ENCODE assay signal across 8 mouse cellular contexts in the genomic region with DNA sequence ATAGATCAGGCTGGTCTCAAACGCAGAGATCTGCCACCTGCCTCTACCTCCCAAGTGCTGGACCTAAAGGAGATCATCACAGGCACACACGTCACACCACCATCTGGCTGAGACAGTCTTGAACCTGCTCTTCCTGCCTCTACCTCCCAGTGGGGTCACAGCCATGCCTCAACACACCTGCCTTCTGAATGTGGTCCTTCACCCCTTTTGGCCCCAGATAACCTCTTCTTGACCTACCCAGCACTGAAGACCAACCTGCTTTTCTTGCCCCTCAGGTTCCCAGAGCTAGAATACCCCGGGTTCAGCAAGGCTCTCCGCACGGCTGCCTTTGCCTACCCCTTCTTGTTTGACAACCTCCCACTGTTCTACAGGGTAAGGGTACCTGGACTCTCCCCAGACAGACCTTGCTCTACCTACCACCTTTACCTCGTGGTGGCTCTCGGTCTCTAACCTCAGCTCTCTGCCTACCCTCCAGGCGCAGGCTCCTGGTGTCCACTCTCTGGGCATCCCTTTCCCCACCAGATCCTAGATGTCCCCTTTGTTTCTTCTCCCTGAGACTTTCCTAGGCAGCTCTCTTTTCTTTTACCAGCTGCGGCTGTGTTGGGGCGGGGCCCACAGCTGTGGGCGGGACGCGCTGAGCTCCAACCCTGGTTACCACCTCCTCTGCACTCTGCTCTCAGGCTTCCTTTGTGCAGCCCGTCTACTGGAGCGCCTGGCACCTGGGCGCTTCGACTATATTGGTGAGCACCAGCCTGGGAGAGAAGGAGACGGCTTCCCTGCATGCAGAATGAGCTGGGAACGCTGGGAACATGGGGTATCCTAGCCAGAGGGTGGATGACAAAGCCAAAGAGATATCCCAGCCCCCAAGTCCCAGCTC. TPM values are rescaled to one million over a fixed set of nuclear protein-coding genes. Genes with fewer than 3 reads are reported as not detected.
DNase-seq lines count a peak whose midpoint lies in the region; ATAC-seq and TF ChIP-seq lines count a peak whose summit lies in the region.
"Not testable (repeated sequence)": the region's sequence is repeated elsewhere in the genome, so short reads cannot be mapped to it uniquely, and the experiment has no call there.
"Had no signal": no experiment of that assay in that cellular context is flagged by ENCODE, and none has a peak within 500 bp of the region (broad histone marks: within the 10 kb centered on the region; RNA-seq: fewer than 3 reads in every experiment).

No protein-coding gene starts in this region.

- not testable (repeated sequence) for H3K27me3 ChIP-seq in embryonic facial prominence, embryonic 13.5 days; heart, embryonic 14.5 days (ENCODE audit: control insufficient read depth, insufficient read depth, low read length); liver, adult 2 months (ENCODE audit: control insufficient read depth, insufficient read depth, low read length); midbrain, embryonic 10.5 days (ENCODE audit: low read depth, poor library complexity, severe bottlenecking)

- H3K4me1 ChIP-seq in embryonic facial prominence, embryonic 13.5 days; heart, embryonic 14.5 days (ENCODE audit: control insufficient read depth in 2 of 2, insufficient read depth in 2 of 2, low read length in 2 of 2); liver, adult 2 months (ENCODE audit: control insufficient read depth, insufficient read depth, low read length): not testable (repeated sequence)
- peaks cover 12% of the 10 kb centered on the region for H3K4me1 ChIP-seq in midbrain, embryonic 10.5 days

- TF ChIP-seq POLR2A in liver, adult 2 months (IDR thresholded peaks at IDR 0.05; ENCODE audit: extremely low read depth, insufficient read depth, low read length), result not testable (repeated sequence)

- not testable (repeated sequence) for H3K36me3 ChIP-seq in embryonic facial prominence, embryonic 13.5 days; heart, embryonic 14.5 days (ENCODE audit: control insufficient read depth, insufficient read depth, low read length); liver, adult 2 months (ENCODE audit: control insufficient read depth, insufficient read depth, low read length); midbrain, embryonic 10.5 days

- H3K79me2 ChIP-seq in liver, adult 2 months (ENCODE audit: control insufficient read depth, insufficient read depth, low read length), result not testable (repeated sequence)

- peak; percentile 88 for ATAC-seq in embryonic facial prominence, embryonic 13.5 days (ENCODE audit: insufficient number of reproducible peaks, insufficient read depth, low FRiP score, low TSS enrichment, low read depth)
- peak; percentile 68; the same call in 1 of the 2 replicates for ATAC-seq in heart, embryonic 14.5 days (ENCODE audit: insufficient number of reproducible peaks, insufficient read depth, low FRiP score, low read depth)

- peak overlapping the region; percentile 30 for H3K4me3 ChIP-seq in embryonic facial prominence, embryonic 13.5 days
- not testable (repeated sequence) for H3K4me3 ChIP-seq in heart, embryonic 14.5 days (ENCODE audit: control insufficient read depth in 1 of 2, insufficient read depth in 1 of 2, low read depth in 1 of 2, low read length in 2 of 2); liver, adult 2 months (ENCODE audit: insufficient read depth, low read depth, low read length)
- H3K4me3 ChIP-seq in midbrain, embryonic 10.5 days, result peak overlapping the region; percentile 29; the same call in 1 of the 2 replicates

- 9% methylated on average over 18 of the region's 19 CpGs for WGBS in embryonic facial prominence, embryonic 13.5 days
- 14% methylated on average over 16 of the region's 19 CpGs for WGBS in heart, embryonic 14.5 days
- 13% methylated on average over 19 of the region's 19 CpGs for WGBS in liver, adult 2 months
- 12% methylated on average over 19 of the region's 19 CpGs for WGBS in midbrain, embryonic 10.5 days

- not testable (repeated sequence) for H3K9me3 ChIP-seq in embryonic facial prominence, embryonic 13.5 days; heart, embryonic 14.5 days (ENCODE audit: control insufficient read depth, low read length); midbrain, embryonic 10.5 days (replicated peaks)

- H3K4me2 ChIP-seq in embryonic facial prominence, embryonic 13.5 days, result peak overlapping the region; percentile 57
- peak overlapping the region; percentile 50 for H3K4me2 ChIP-seq in heart, embryonic 14.5 days (ENCODE audit: low read length)

- peak overlapping the region; percentile 77; the same call in 1 of the 2 replicates for H3K27ac ChIP-seq in embryonic facial prominence, embryonic 13.5 days
- not testable (repeated sequence) for H3K27ac ChIP-seq in heart, embryonic 14.5 days (replicated peaks in 1 of 2; ENCODE audit: control insufficient read depth in 1 of 2, insufficient read depth in 1 of 2, low read depth in 2 of 2, low read length in 2 of 2); liver, adult 2 months (replicated peaks; ENCODE audit: insufficient read depth, low read depth, low read length)
- H3K27ac ChIP-seq in midbrain, embryonic 10.5 days (replicated peaks), result peak overlapping the region; percentile 65

- H3K9ac ChIP-seq in embryonic facial prominence, embryonic 13.5 days, result peak overlapping the region; percentile 54
- H3K9ac ChIP-seq in heart, embryonic 14.5 days (ENCODE audit: low read length); liver, adult 2 months (ENCODE audit: low read depth, low read length): not testable (repeated sequence)

- peak; percentile 45 for DNase-seq in NIH3T3 (ENCODE audit: low read depth)
- peak; percentile 38 for DNase-seq in kidney, adult 9 months
- DNase-seq in liver, adult 2 months (ENCODE audit: extremely low read depth, low read depth, low spot score), result peak; percentile 39
- peak; percentile 63 for DNase-seq in midbrain, embryonic 10.5 days (ENCODE audit: low spot score)
- peak; percentile 66 for DNase-seq in retina, embryonic 14.5 days (ENCODE audit: low spot score)

- not testable (repeated sequence) for TF ChIP-seq CTCF in liver, adult 2 months (IDR thresholded peaks at IDR 0.05; ENCODE audit: low read depth, low read length)

RNA-seq across cellular contexts. Expression of a gene that starts 2.5 kb away (rescaled TPM):
- 0.58 TPM in 1 of 2 replicates, not detected in the other for polyA plus RNA-seq in embryonic facial prominence, embryonic 13.5 days (2015; fragmentation: Nextera tagmentation; extraction: Ambion mirVana)
- polyA plus RNA-seq in heart, embryonic 14.5 days (2014; fragmentation: Nextera tagmentation; extraction: Ambion mirVana), result not detected in 2 replicates
- not detected in 2 replicates for total RNA-seq in liver, adult 2 months (2014; rRNA removed)
- not detected in 2 replicates for polyA plus RNA-seq in liver, adult 2 months (2012; rRNA removed)
- not detected in 2 replicates for polyA plus RNA-seq in midbrain, embryonic 10.5 days (2016; fragmentation: Nextera tagmentation; extraction: Ambion mirVana)
- total RNA-seq: layer of hippocampus, adult 18-20 months had no signal

RNA-seq across cellular contexts. Expression of a gene that starts 3.4 kb away (rescaled TPM):
- polyA plus RNA-seq in embryonic facial prominence, embryonic 13.5 days (2015; fragmentation: Nextera tagmentation; extraction: Ambion mirVana), result 0.28 TPM in 1 of 2 replicates, not detected in the other
- polyA plus RNA-seq in heart, embryonic 14.5 days (2014; fragmentation: Nextera tagmentation; extraction: Ambion mirVana), result not detected in 2 replicates
- 0.34 and 0.74 TPM in 2 replicates for total RNA-seq in liver, adult 2 months (2014; rRNA removed)
- polyA plus RNA-seq in liver, adult 2 months (2012; rRNA removed), result 0.11 and 2.0 TPM in 2 replicates
- 0.27 TPM in 2 replicates for polyA plus RNA-seq in midbrain, embryonic 10.5 days (2016; fragmentation: Nextera tagmentation; extraction: Ambion mirVana)

RNA-seq across cellular contexts. Expression of a gene that starts 8.3 kb away (rescaled TPM):
- 0.91 TPM in 1 of 2 replicates, not detected in the other for polyA plus RNA-seq in embryonic facial prominence, embryonic 13.5 days (2015; fragmentation: Nextera tagmentation; extraction: Ambion mirVana)
- polyA plus RNA-seq in heart, embryonic 14.5 days (2014; fragmentation: Nextera tagmentation; extraction: Ambion mirVana), result not detected in 2 replicates
- not detected in 2 replicates for total RNA-seq in liver, adult 2 months (2014; rRNA removed)
- not detected in 2 replicates for polyA plus RNA-seq in liver, adult 2 months (2012; rRNA removed)
- polyA plus RNA-seq in midbrain, embryonic 10.5 days (2016; fragmentation: Nextera tagmentation; extraction: Ambion mirVana), result not detected in 2 replicates
- total RNA-seq: layer of hippocampus, adult 18-20 months had no signal

RNA-seq across cellular contexts. Expression of a gene that starts 11.6 kb away (rescaled TPM):
- polyA plus RNA-seq in embryonic facial prominence, embryonic 13.5 days (2015; fragmentation: Nextera tagmentation; extraction: Ambion mirVana), result 4.2 and 4.9 TPM in 2 replicates
- 3.0 and 3.3 TPM in 2 replicates for polyA plus RNA-seq in heart, embryonic 14.5 days (2014; fragmentation: Nextera tagmentation; extraction: Ambion mirVana)
- not detected in 2 replicates for total RNA-seq in liver, adult 2 months (2014; rRNA removed)
- 0.56 and 0.66 TPM in 2 replicates for polyA plus RNA-seq in liver, adult 2 months (2012; rRNA removed)
- polyA plus RNA-seq in midbrain, embryonic 10.5 days (2016; fragmentation: Nextera tagmentation; extraction: Ambion mirVana), result 0.65 TPM in 2 replicates

RNA-seq across cellular contexts. Expression of a gene that starts 34.1 kb away (rescaled TPM):
- polyA plus RNA-seq in embryonic facial prominence, embryonic 13.5 days (2015; fragmentation: Nextera tagmentation; extraction: Ambion mirVana), result 121 and 153 TPM in 2 replicates
- polyA plus RNA-seq in heart, embryonic 14.5 days (2014; fragmentation: Nextera tagmentation; extraction: Ambion mirVana), result 94.3 and 95.5 TPM in 2 replicates
- total RNA-seq in liver, adult 2 months (2014; rRNA removed), result 12.9 and 16.5 TPM in 2 replicates
- polyA plus RNA-seq in liver, adult 2 months (2012; rRNA removed), result 59.0 and 68.1 TPM in 2 replicates
- 162 and 174 TPM in 2 replicates for polyA plus RNA-seq in midbrain, embryonic 10.5 days (2016; fragmentation: Nextera tagmentation; extraction: Ambion mirVana)
